Mouse (Mus musculus) G1E (cell line): ENCODE data around the gene Trim65.

Source experiments
- CTCF ChIP-seq: IDR thresholded peaks from 2 replicates; pipeline ENCODE4 v1.5.1; 2012; ENCODE audit warnings: low read depth, low read length, inconsistent platforms, mixed read lengths
- GATA1 ChIP-seq: IDR thresholded peaks from 2 replicates; pipeline ENCODE4 v1.6.1; 2012; ENCODE audit warnings: borderline replicate concordance, low read length, inconsistent platforms, mixed read lengths
- POLR2AphosphoS5 ChIP-seq: IDR thresholded peaks from 2 replicates; pipeline ENCODE4 v1.6.1; 2012; ENCODE audit warnings: low read depth, low read length, inconsistent platforms; ENCODE audit not compliant: insufficient replicate concordance

- no peak for TF ChIP-seq CTCF
- no peak for TF ChIP-seq POLR2AphosphoS5
- no peak for TF ChIP-seq GATA1
Measured at GRCm38 (mm10) chr11:116102472-116102871, 28.5 kb downstream of the Trim65 start.
